Mouse (Mus musculus) adrenal gland, adult (tissue): Measurements from ENCODE around the gene Dxo.

ENCODE experiments used
- DNase-seq, 2 experiments: peaks; one replicate each; pipeline ENCODE4 v3.0.0; 2022 to 2023; ENCODE audit warnings: low spot score in 1 of 2; ENCODE audit not compliant: inconsistent age in 2 of 2

The Dxo gene

GRCm38 (mm10) chr17:34836856-34837221 is at the start of gene Dxo, which contains the start of gene Stk19:
Gene Dxo, plus strand, starts transcription at chr17:34837019.
Gene Stk19, minus strand, starts transcription at chr17:34836945.
- DNase-seq = peak; percentile 97 to 99

GRCm38 (mm10) chr17:34795016-34795415 is 41.8 kb upstream of the Dxo start:
- peak; percentile 59 to 83 for DNase-seq

- DNase-seq = peak; percentile 88 to 96
Measured at GRCm38 (mm10) chr17:34795633-34796032, 41.2 kb upstream of the Dxo start.

- peak; percentile 83 to 91 for DNase-seq
Measured at GRCm38 (mm10) chr17:34796311-34797140, 40.3 kb upstream of the Dxo start.

GRCm38 (mm10) chr17:34797211-34797995 is 39.4 kb upstream of the Dxo start:
- DNase-seq = peak; percentile 80 to 91

- DNase-seq = peak; percentile 74 to 90
Measured at GRCm38 (mm10) chr17:34798071-34798470, 38.7 kb upstream of the Dxo start.

- DNase-seq = peak; percentile 57 to 84
Measured at GRCm38 (mm10) chr17:34798866-34799530, 37.8 kb upstream of the Dxo start.

- peak in 1 of 2 experiments; percentile 86 for DNase-seq
Measured at GRCm38 (mm10) chr17:34799531-34799925, 37.3 kb upstream of the Dxo start.

- peak; percentile 43 to 79 for DNase-seq
Measured at GRCm38 (mm10) chr17:34800781-34801305, 36.0 kb upstream of the Dxo start.

GRCm38 (mm10) chr17:34802756-34803155 is 34.1 kb upstream of the Dxo start:
- peak; percentile 51 to 79 for DNase-seq

GRCm38 (mm10) chr17:34803367-34803766 is 33.5 kb upstream of the Dxo start:
- peak; percentile 53 to 80 for DNase-seq

GRCm38 (mm10) chr17:34804301-34804700 is 32.5 kb upstream of the Dxo start, which contains the start of gene Cyp21a1:
Gene Cyp21a1, minus strand, starts transcription at chr17:34804561.
- peak; percentile 90 to 96 for DNase-seq

GRCm38 (mm10) chr17:34804871-34805562 is 31.8 kb upstream of the Dxo start:
- no peak for DNase-seq

- DNase-seq = no peak
Measured at GRCm38 (mm10) chr17:34807176-34807575, 29.6 kb upstream of the Dxo start.

- DNase-seq = peak in 1 of 2 experiments; percentile 80
Measured at GRCm38 (mm10) chr17:34808599-34809205, 28.1 kb upstream of the Dxo start.

- DNase-seq = peak; percentile 84 to 90
Measured at GRCm38 (mm10) chr17:34810411-34810810, 26.4 kb upstream of the Dxo start.

- DNase-seq = peak; percentile 71 to 85
Measured at GRCm38 (mm10) chr17:34810811-34811210, 26.0 kb upstream of the Dxo start.

GRCm38 (mm10) chr17:34811275-34811674 is 25.5 kb upstream of the Dxo start:
- DNase-seq = no peak

- peak; percentile 56 to 78 for DNase-seq
Measured at GRCm38 (mm10) chr17:34813747-34814146, 23.1 kb upstream of the Dxo start.

GRCm38 (mm10) chr17:34814818-34815370 is 21.9 kb upstream of the Dxo start:
- DNase-seq = peak in 1 of 2 experiments; percentile 61
